Mouse (Mus musculus): ENCODE data around the gene Prickle4.

GRCm38 (mm10) chr17:47703556-47703955 lies 9.0 kb upstream of the Prickle4 start:
- TF ChIP-seq CTCF (IDR thresholded peaks at IDR 0.05; ENCODE audit: borderline replicate concordance, insufficient read depth, low read depth, low read length) (no peak), POLR2A (IDR thresholded peaks at IDR 0.05; ENCODE audit: borderline replicate concordance, insufficient read depth, low read length) (no peak)
